Mouse (Mus musculus) liver, embryonic 11.5 days (tissue): ENCODE data around the gene Fcgr2b. TPM values are rescaled to one million over a fixed set of nuclear protein-coding genes. Genes with fewer than 3 reads are reported as not detected.

ENCODE experiments used
- ATAC-seq: fragments of 200-750 bp; cut with Nextera tagmentation; replicated peaks from 2 replicates; pipeline ENCODE4 v1.8.0; 2017; ENCODE audit warnings: moderate number of reproducible peaks, mild to moderate bottlenecking, moderate TSS enrichment, moderate library complexity; ENCODE audit not compliant: low FRiP score
- DNase-seq: peaks from one replicate; pipeline ENCODE4 v3.0.0-alpha.2; 2017; ENCODE audit warnings: low spot score
- H3K27ac ChIP-seq: fragments of 300-500 bp; sonication (generic); 2 replicates; pipeline ENCODE4 v1.5.1; 2014; ENCODE audit warnings: mild to moderate bottlenecking, low read depth, low read length, control low read depth
- H3K27me3 ChIP-seq: fragments of 300-500 bp; sonication (generic); replicated peaks from 2 replicates; pipeline ENCODE4 v1.6.1; 2014; ENCODE audit warnings: low read length, mixed read lengths; ENCODE audit not compliant: control insufficient read depth, insufficient read depth
- H3K36me3 ChIP-seq: fragments of 300-500 bp; sonication (generic); 2 replicates; pipeline ENCODE4 v1.6.1; 2014; ENCODE audit warnings: mild to moderate bottlenecking, low read length, moderate library complexity, mixed read lengths; ENCODE audit not compliant: control insufficient read depth, insufficient read depth
- H3K4me1 ChIP-seq: fragments of 300-500 bp; sonication (generic); replicated peaks from 2 replicates; pipeline ENCODE4 v1.6.1; 2014; ENCODE audit warnings: low read length, mixed read lengths; ENCODE audit not compliant: control insufficient read depth, insufficient read depth
- H3K4me2 ChIP-seq: fragments of 300-500 bp; sonication (generic); 2 replicates; pipeline ENCODE4 v1.6.1; 2014; ENCODE audit warnings: mild to moderate bottlenecking, control low read depth, moderate library complexity
- H3K4me3 ChIP-seq: fragments of 300-500 bp; sonication (generic); 2 replicates; pipeline ENCODE4 v1.5.1; 2014; ENCODE audit warnings: low read depth, low read length, control low read depth
- H3K9ac ChIP-seq: fragments of 300-500 bp; sonication (generic); 2 replicates; pipeline ENCODE4 v1.6.1; 2014; ENCODE audit warnings: low read depth, low read length, control low read depth
- H3K9me3 ChIP-seq: fragments of 300-500 bp; sonication (generic); 2 replicates; pipeline ENCODE4 v1.6.1; 2016; ENCODE audit warnings: low read length, inconsistent platforms, mixed read lengths; ENCODE audit not compliant: control insufficient read depth
- WGBS: fragments of 180-500 bp; shearing (Covaris S2); extraction: QIAGEN DNeasy Blood & Tissue Kit; methylation state at CpG from one replicate; pipeline ENCODE4 v1.1.7; 2014; 5-methylcytosine and 5-hydroxymethylcytosine counted together
- polyA plus RNA-seq: library from polyadenylated mRNA; unstranded; fragments of >200 nt; fragmentation: Nextera tagmentation; extraction: Ambion mirVana; gene quantifications from 2 replicates; pipeline ENCODE4 v1.2.1, GENCODE M21; 2014

The Fcgr2b gene
- polyA plus RNA-seq, 1 experiment from 2014 or later = 2.0 TPM

DNA sequence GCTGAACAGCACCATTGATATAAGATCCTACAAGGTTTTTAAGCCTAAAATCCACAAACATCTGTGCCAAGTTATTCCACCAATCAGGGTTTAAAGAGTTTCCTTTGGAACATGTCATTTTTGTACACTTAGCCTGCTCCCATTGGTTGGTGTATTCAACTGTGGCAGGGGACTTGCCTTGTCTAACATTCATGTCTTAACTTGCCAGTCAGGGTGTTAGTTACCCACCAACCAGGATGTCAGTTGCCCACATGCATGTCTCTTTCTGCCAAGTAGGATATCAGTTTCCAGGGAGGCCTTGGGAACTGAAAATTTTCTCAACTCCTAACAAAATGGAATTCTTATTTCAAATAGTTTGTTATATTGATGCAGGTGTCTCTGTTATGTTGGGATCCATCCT lies 29.2 kb upstream of the Fcgr2b start:
- no peaks in the 10 kb centered on the region for H3K36me3 ChIP-seq
- H3K4me3 ChIP-seq = no peak overlapping the region
- no peaks in the 10 kb centered on the region for H3K27me3 ChIP-seq
- no peaks in the 10 kb centered on the region for H3K4me1 ChIP-seq
- no peak for ATAC-seq
- no peak overlapping the region for H3K4me2 ChIP-seq
- no peak overlapping the region for H3K9ac ChIP-seq
- H3K9me3 ChIP-seq = peaks cover 2% of the 10 kb centered on the region; the same call in 1 of the 2 replicates
- DNase-seq = no peak
- H3K27ac ChIP-seq = no peak overlapping the region

DNA sequence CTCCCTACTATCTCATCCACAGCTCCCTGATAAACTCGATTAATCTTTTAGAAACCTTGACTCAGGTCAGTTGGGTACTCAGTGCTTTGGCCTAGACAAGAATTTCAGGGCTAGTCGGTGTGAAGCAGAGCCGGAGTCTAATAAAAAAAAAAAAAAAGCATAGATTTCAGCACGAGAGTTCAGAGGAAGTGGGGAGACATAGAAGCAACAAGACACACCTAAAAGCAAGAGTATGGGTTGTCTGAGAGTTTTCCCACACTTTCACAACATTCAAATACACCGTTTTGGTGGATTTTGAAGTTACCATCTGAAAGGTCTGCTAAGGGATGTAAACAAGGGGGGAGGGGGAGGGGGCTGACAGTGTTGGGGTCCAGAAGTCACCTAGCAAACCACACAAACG lies 28.7 kb upstream of the Fcgr2b start:
- Histone ChIP-seq H3K4me1 (no peaks in the 10 kb centered on the region), H3K4me2 (no peak overlapping the region), H3K27me3 (no peaks in the 10 kb centered on the region), H3K4me3 (no peak overlapping the region), H3K36me3 (no peaks in the 10 kb centered on the region), H3K27ac (no peak overlapping the region), H3K9ac (no peak overlapping the region), H3K9me3 (peaks cover 1% of the 10 kb centered on the region; the same call in 1 of the 2 replicates)
- DNase-seq (no peak), ATAC-seq (no peak)
- WGBS = 65% methylated on average over 6 of the region's 6 CpGs

DNA sequence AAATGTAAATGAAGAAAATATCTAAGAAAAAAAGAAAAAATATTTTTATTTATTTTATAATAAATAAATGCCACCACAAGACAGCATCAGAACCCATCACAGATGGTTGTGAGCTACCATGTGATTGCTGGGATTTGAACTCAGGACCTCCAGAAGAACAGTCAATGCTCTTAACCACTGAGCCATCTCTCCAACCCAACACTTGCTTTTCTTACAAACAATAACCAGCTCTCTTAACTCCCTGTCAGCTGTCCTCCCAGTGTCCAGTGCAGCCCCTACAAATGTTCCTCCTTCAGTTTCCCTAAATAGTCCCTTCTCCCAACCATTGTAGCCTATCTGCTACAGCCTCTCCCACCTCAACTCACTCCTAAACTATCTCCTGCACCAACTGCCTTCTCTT lies 23.5 kb upstream of the Fcgr2b start:
- Histone ChIP-seq H3K9ac (no peak overlapping the region), H3K36me3 (no peaks in the 10 kb centered on the region), H3K4me3 (no peak overlapping the region), H3K4me1 (0 out of 2 replicates have a peak, but pooled peaks cover 2% of the 10 kb centered on the region), H3K27ac (no peak overlapping the region), H3K27me3 (no peaks in the 10 kb centered on the region; the same call in 1 of the 2 replicates), H3K9me3 (no peaks in the 10 kb centered on the region), H3K4me2 (no peak overlapping the region)
- DNase-seq (no peak), ATAC-seq (no peak)

DNA sequence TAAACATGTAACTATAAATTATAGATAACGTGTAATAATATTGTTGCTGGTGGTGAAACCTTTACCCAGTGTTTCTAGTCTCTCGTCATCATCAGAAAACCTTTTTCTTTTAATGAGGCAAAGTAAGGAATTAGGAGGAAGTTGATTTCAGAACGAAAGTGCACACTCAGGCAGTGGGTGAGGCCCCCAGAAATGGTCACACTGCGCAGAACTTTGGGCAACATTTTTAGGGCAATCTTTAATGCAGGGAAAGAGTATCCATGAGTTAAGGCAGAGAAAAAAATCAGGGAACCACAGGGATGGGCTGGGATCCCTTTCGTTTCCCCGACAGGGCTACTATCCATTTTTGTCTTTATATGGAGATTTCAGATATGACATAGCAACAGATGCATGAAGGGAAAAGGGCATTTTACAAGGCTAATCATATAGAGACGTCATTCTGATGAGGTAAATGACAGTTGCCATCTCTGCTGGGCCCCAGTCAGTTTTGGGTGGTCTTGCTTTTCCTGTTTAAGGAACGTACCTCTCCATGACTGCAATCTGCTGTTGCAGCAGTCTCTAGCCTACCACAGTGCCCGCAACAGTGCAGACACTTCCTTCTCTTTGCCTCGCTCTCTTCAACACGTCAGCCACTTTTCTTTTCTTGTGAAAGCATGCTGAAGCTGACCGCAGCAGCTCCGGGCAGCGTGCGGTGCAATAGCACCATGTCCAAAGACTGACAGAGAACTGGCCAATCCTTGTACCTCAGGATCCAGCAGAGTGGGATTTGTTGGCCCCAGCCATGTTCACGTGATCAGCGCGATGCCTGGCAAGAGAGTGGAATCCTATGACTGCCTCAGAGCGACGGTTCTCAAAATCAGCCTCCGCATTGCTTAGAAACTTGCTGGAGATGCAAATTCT lies 21.7 kb upstream of the Fcgr2b start:
- Histone ChIP-seq H3K9me3 (no peaks in the 10 kb centered on the region), H3K27me3 (no peaks in the 10 kb centered on the region; the same call in 1 of the 2 replicates), H3K4me1 (0 out of 2 replicates have a peak, but pooled peaks cover 2% of the 10 kb centered on the region), H3K27ac (no peak overlapping the region), H3K36me3 (no peaks in the 10 kb centered on the region), H3K9ac (no peak overlapping the region), H3K4me2 (peak overlapping the region; percentile 57), H3K4me3 (peak overlapping the region; percentile 26; the same call in 1 of the 2 replicates)
- ATAC-seq (no peak), DNase-seq (no peak)
- 38% methylated on average over 21 of the region's 21 CpGs for WGBS

DNA sequence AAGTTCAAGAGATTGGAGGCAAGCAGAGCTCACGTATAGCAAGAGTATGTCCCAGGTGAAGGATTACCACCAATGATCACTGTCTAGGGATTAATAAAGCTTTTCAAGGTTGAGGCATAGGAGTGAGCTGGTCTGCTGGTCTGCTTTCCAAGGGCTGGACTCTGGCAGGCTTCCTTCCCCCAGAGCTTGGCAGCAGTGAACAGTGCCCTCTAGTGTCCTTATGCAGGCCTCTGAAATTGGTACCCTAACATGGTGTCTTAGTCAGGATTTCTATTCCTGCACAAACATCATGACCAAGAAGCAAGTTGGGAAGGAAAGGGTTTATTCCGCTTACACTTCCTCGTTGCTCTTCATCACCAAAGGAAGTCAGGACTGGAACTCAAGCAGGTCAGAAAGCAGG lies 20.4 kb upstream of the Fcgr2b start:
- no peak for DNase-seq
- no peak overlapping the region for H3K27ac ChIP-seq
- ATAC-seq = 0 out of 2 replicates have a peak, but pooled peaks have one; percentile 49
- H3K9me3 ChIP-seq = no peaks in the 10 kb centered on the region
- H3K27me3 ChIP-seq = no peaks in the 10 kb centered on the region; the same call in 1 of the 2 replicates
- 0 out of 2 replicates have a peak, but pooled peaks cover 2% of the 10 kb centered on the region for H3K4me1 ChIP-seq
- H3K36me3 ChIP-seq = no peaks in the 10 kb centered on the region
- H3K4me2 ChIP-seq = no peak overlapping the region
- no peak overlapping the region for H3K9ac ChIP-seq
- WGBS = 30% methylated on average over 3 of the region's 3 CpGs
- H3K4me3 ChIP-seq = no peak overlapping the region

DNA sequence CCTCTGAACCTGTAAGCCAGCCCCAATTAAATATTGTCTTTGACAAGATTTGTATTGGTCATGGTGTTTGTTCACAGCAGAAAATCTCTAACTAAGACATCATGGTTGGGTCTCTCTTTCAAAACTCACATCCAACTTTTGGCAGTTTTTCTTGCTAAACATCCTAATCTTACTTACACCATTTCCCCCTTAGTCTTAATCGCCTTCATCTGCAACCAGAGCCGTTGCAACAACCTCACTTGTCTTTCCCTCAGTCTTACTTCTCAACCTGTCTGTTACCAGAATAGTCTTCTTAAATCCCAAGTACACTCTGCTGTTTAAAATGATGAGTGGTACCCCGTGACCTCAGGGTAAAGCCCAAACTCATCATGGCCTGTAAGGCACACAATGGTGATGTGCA lies 19.7 kb upstream of the Fcgr2b start:
- no peaks in the 10 kb centered on the region; the same call in 1 of the 2 replicates for H3K27me3 ChIP-seq
- H3K9ac ChIP-seq = no peak overlapping the region
- ATAC-seq (no peak), DNase-seq (no peak)
- H3K9me3 ChIP-seq = no peaks in the 10 kb centered on the region
- WGBS = 69% methylated on average over 3 of the region's 3 CpGs
- no peak overlapping the region for H3K27ac ChIP-seq
- H3K36me3 ChIP-seq = no peaks in the 10 kb centered on the region
- H3K4me3 ChIP-seq = no peak overlapping the region
- 0 out of 2 replicates have a peak, but pooled peaks cover 2% of the 10 kb centered on the region for H3K4me1 ChIP-seq
- H3K4me2 ChIP-seq = no peak overlapping the region

DNA sequence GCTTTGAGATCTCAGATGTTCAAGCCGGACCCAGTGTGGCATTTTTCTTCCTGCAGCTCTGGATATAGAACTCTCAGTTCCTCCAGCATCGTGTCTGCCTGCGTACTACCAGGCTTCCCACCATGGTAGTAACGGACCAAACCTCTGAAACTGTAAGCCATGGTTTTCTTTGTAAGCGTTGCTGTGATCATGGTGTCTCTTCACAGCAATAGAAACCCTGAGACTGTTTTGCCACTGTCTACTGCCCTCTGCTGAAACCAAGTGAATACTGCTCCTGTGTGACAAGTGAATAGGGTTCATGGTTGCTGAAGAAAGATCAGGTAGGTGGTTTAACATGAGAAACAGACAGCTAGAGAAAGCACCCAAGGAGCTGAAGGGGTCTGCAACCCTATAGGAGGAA lies 16.2 kb upstream of the Fcgr2b start:
- DNase-seq = no peak
- Histone ChIP-seq H3K4me2 (no peak overlapping the region), H3K4me3 (no peak overlapping the region), H3K27me3 (no peaks in the 10 kb centered on the region), H3K27ac (no peak overlapping the region), H3K36me3 (no peaks in the 10 kb centered on the region), H3K9ac (no peak overlapping the region), H3K9me3 (no peaks in the 10 kb centered on the region), H3K4me1 (no peaks in the 10 kb centered on the region)
- WGBS = 55% methylated on average over 5 of the region's 5 CpGs
- ATAC-seq = no peak

DNA sequence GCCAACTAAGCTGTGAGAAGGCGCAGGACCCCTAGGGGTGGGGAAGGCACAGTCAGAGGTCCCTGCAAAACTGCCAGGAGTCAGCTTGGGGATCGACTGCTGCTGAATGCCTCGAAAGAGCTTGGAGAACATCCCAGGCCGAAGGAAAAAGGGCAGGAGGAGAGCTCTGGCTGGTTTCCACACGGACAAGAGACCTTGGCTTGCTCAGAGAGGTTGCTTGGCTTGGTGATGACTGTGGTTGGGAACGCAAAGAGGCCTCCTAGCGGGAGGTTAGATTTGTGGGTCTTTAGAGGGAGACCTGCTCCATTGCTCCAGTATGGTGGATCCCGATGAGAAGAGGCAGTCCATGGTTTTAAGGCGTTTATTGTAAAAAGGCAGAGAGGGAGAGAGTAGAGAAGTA lies 13.3 kb upstream of the Fcgr2b start:
- 73% methylated on average over 9 of the region's 9 CpGs for WGBS
- ATAC-seq (no peak), DNase-seq (no peak)
- Histone ChIP-seq H3K36me3 (no peaks in the 10 kb centered on the region), H3K4me2 (no peak overlapping the region), H3K9me3 (no peaks in the 10 kb centered on the region), H3K9ac (no peak overlapping the region), H3K4me3 (no peak overlapping the region), H3K27ac (no peak overlapping the region), H3K27me3 (no peaks in the 10 kb centered on the region), H3K4me1 (no peaks in the 10 kb centered on the region)

DNA sequence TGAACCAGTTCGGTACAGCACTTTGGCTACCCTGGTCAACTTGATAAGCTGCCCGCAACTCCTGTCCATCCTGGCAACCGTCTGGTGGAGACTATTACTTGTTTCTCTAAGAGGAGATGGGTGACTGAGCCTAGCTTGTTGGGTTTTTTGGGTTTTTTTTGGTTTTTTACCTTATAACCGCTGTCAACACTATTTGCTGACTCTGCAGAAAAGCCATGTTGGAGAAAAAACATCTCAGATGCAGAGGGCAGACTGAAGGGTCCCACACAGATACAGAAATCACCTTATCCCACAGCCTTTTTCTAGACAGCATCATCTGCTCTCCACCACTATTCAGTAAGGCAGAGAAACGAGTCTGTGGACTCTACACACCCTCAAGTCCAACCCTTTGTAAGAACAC lies 9.5 kb upstream of the Fcgr2b start:
- 80% methylated on average over 5 of the region's 5 CpGs for WGBS
- no peak for ATAC-seq
- H3K4me2 ChIP-seq = no peak overlapping the region

More for the DNA sequence above, 9.5 kb upstream of the Fcgr2b start:
- no peak overlapping the region for H3K27ac ChIP-seq
- no peaks in the 10 kb centered on the region for H3K9me3 ChIP-seq
- H3K4me1 ChIP-seq = no peaks in the 10 kb centered on the region
- H3K27me3 ChIP-seq = no peaks in the 10 kb centered on the region
- no peaks in the 10 kb centered on the region for H3K36me3 ChIP-seq
- DNase-seq = no peak
- no peak overlapping the region for H3K9ac ChIP-seq
- no peak overlapping the region for H3K4me3 ChIP-seq
